Mouse (Mus musculus) neural tube, embryonic 10.5 days (tissue): ENCODE data around the gene D11Wsu47e.

Source experiments
- DNase-seq: peaks from one replicate; pipeline ENCODE4 v3.0.0-alpha.2; 2017; ENCODE audit warnings: low spot score; ENCODE audit errors: extremely low spot score

The D11Wsu47e gene

GRCm38 (mm10) chr11:113733631-113734364 is 49.6 kb downstream of the D11Wsu47e start:
- no peak for DNase-seq

DNA sequence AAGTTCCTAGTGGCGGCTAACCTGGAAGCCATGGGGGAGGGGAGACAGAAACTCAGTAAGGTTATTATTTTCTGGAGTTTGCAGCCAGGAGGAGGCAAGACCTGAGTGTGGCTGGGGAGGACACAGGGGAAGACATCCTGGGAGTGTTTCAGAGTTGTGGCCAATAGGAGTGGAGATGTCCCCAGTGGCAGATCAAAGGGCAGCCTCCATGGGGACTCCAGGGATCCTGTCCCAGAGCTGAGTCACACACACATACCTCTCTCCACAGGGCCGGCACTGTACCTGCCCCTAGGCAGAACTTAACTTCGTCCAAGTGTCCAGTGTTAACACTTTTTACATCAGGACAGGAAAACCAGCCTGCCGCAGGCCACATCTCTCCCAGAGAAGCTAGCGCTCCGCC is 50.9 kb downstream of the D11Wsu47e start:
- DNase-seq: no peak

DNA sequence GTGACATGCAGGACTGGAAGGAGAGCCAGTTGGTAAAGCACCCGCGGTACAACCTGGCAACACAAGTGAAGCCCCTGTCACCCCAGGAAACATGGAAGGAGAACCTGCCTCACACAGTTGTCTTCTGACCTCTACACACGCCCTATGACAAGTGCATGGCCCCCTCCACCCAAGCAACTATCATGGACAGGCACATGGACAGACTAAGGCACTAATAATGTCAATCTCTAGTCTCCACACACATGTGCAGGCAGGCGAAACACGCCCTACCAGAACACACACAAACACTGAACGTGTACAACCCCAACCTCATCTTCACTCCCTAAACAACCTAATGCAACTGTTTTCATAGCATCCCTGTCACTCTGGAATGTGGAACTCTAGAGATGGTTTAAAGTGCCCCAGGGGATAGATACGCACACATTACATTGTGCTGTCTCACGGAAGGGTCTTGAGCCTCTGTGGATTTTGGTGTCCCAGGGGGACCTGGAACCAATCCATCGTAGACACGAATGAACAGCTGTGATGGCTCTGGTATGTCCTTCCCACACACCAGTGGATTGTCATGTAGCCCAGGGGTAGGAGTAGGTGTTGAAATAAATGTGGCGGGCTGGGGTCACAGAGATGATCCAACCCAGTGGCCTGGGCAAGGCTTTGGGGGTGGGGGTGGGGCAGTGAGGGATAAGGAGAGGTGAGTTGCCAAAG is 52.8 kb downstream of the D11Wsu47e start:
- DNase-seq: no peak

DNA sequence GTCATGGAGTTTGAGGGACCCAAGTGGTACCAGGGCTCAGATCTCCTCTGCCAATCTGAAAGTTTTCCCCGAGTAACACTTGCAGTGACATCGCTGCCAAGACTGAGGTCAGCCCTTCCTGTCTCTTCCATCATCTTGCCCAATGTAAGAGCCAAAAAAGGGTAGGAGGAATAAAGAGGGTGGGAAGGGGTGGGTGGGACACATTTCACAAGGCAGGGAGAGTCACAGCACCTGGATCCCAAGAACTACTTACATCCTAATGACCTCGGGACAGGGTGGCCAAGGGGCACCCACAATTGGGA is 53.3 kb downstream of the D11Wsu47e start:
- no peak for DNase-seq

DNA sequence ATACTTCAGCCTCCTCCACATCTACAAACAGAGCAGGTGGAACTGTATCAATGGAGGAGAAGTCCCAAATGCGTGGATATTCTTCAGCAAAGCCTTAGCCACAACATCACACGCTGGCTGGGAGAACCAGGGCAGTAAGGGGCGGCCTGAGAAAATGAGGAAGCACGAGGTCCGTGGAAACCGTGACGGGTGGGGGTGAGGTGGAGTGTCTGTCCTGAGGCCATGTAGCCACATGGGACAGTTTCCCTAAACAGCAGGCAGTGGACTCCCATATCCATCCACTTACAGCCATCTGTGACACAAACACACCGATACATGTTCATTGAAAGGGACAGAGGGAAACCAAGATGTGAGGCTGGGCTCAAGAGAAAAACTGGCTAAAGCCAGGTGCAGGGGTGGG is 53.7 kb downstream of the D11Wsu47e start:
- no peak for DNase-seq

DNA sequence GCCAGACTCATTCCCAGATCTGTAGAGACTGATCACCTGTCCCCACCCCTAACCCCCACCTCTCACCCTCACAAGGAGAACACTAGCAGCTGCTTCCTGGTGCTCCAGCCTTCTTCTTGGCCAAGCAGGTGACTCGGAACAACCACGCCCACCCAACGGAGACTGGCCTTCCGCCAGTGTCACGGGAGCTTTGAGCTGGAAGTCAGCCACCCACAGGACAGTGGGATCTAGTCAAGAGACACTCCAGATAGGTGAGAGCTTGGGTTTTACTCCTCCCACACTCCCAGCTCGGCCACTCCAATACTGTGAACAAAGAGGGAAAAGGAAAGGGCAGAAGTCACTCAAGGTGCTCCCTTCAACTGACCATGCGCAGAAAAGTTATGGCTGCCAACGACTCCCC is 55.0 kb downstream of the D11Wsu47e start:
- DNase-seq: no peak

- no peak for DNase-seq
These were observed 55.9 kb downstream of the D11Wsu47e start for GRCm38 (mm10) chr11:113740100-113740499.

GRCm38 (mm10) chr11:113742998-113743397 is 58.8 kb downstream of the D11Wsu47e start:
- no peak for DNase-seq
